15 mouse cellular contexts compared by ENCODE assay signal in the genomic region with DNA sequence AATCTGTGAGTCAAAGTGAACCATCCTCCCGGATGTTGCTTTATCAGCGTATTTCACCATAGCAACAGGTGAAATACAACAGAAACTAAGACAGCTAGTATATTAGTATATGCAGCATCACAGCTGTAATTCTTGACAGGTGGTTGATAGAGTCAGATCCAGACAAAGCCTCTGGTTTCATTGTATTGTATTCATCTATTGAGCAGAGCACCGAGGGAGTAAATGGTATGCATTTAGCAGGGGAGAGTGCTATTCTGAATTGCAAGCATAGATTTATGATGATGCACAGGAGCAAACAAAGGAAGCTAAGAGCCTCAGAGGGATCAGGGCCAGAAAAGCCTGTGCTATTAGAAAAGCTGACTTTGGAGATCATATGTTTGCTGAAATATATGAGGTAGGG.
"Had no signal": no experiment of that assay in that cellular context is flagged by ENCODE, and none has a peak within 500 bp of the region (broad histone marks: within the 10 kb centered on the region; RNA-seq: fewer than 3 reads in every experiment).

No protein-coding gene starts in this region.

- ATAC-seq: midbrain, embryonic 13.5 days had no signal

- H3K4me3 ChIP-seq: layer of hippocampus, adult 2 months; left cerebral cortex, adult 2 months; liver, embryonic 13.5 days; midbrain, embryonic 10.5 days; midbrain, embryonic 13.5 days had no signal

- H3K9me3 ChIP-seq: liver, embryonic 13.5 days; midbrain, embryonic 10.5 days; midbrain, embryonic 13.5 days had no signal

- H3K4me2 ChIP-seq: liver, embryonic 13.5 days; midbrain, embryonic 13.5 days had no signal

- H3K36me3 ChIP-seq: liver, embryonic 13.5 days; midbrain, embryonic 10.5 days; midbrain, embryonic 13.5 days had no signal

- H3K27ac ChIP-seq: kidney, postnatal 0 days; layer of hippocampus, adult 2 months; left cerebral cortex, adult 2 months; liver, embryonic 13.5 days; macrophage; midbrain, embryonic 10.5 days; midbrain, embryonic 13.5 days had no signal

- DNase-seq: kidney, adult 2 months; kidney, postnatal 25 days; layer of hippocampus, adult 9-11 months; layer of hippocampus, postnatal 36 days; liver, embryonic 13.5 days; lung, adult 2 months; lung, postnatal 14 days; thymus, adult 18-20 months; thymus, postnatal 36 days had no signal

- H3K9ac ChIP-seq: liver, embryonic 13.5 days; midbrain, embryonic 13.5 days had no signal

- H3K27me3 ChIP-seq: liver, embryonic 13.5 days; midbrain, embryonic 13.5 days had no signal

- H3K4me1 ChIP-seq: liver, embryonic 13.5 days; midbrain, embryonic 10.5 days had no signal
